In genomic region chr2:122116888-122117287, GRCm38 (mm10) we compare ENCODE assay signal across 10 mouse cellular contexts. TPM values are rescaled to one million over a fixed set of nuclear protein-coding genes. Genes with fewer than 3 reads are reported as not detected.
DNase-seq lines count a peak whose midpoint lies in the region; ATAC-seq lines count a peak whose summit lies in the region.
"Had no signal": no experiment of that assay in that cellular context is flagged by ENCODE, and none has a peak within 500 bp of the region (broad histone marks: within the 10 kb centered on the region; RNA-seq: fewer than 3 reads in every experiment).

No protein-coding gene starts in this region.

- H3K36me3 ChIP-seq in heart, embryonic 13.5 days, result peaks cover 21% of the 10 kb centered on the region
- H3K36me3 ChIP-seq in hindbrain, embryonic 16.5 days (ENCODE audit: control insufficient read depth, insufficient read depth, low read length), result peaks cover 10% of the 10 kb centered on the region; the same call in 1 of the 2 replicates
- peaks cover 12% of the 10 kb centered on the region for H3K36me3 ChIP-seq in midbrain, embryonic 15.5 days (replicated peaks)

- no peak for ATAC-seq in heart, embryonic 13.5 days (ENCODE audit: extremely low read depth, insufficient number of reproducible peaks, low FRiP score, low TSS enrichment)
- no peak for ATAC-seq in hindbrain, embryonic 16.5 days
- no peak for ATAC-seq in midbrain, embryonic 15.5 days (replicated peaks)

- no peaks in the 10 kb centered on the region for H3K27me3 ChIP-seq in heart, embryonic 13.5 days (replicated peaks)
- H3K27me3 ChIP-seq in hindbrain, embryonic 16.5 days (replicated peaks; ENCODE audit: control insufficient read depth, insufficient read depth, low read length), result no peaks in the 10 kb centered on the region
- H3K27me3 ChIP-seq in midbrain, embryonic 15.5 days (replicated peaks), result no peaks in the 10 kb centered on the region

- H3K4me3 ChIP-seq in heart, embryonic 13.5 days, result peak overlapping the region; percentile 77; the same call in 1 of the 2 replicates
- peak overlapping the region; percentile 98 for H3K4me3 ChIP-seq in hindbrain, embryonic 16.5 days (ENCODE audit: low read length)
- 0 out of 2 replicates have a peak overlapping the region, but pooled peaks have one; percentile 72 for H3K4me3 ChIP-seq in midbrain, embryonic 15.5 days

- no peaks in the 10 kb centered on the region for H3K9me3 ChIP-seq in heart, embryonic 13.5 days
- no peaks in the 10 kb centered on the region for H3K9me3 ChIP-seq in hindbrain, embryonic 16.5 days (ENCODE audit: control insufficient read depth, low read length)
- no peaks in the 10 kb centered on the region for H3K9me3 ChIP-seq in midbrain, embryonic 15.5 days

- no peak overlapping the region for H3K27ac ChIP-seq in heart, embryonic 13.5 days (replicated peaks)
- no peak overlapping the region for H3K27ac ChIP-seq in hindbrain, embryonic 16.5 days (ENCODE audit: low read depth, low read length)
- H3K27ac ChIP-seq in midbrain, embryonic 15.5 days, result no peak overlapping the region

- H3K9ac ChIP-seq in heart, embryonic 13.5 days, result no peak overlapping the region
- H3K9ac ChIP-seq in hindbrain, embryonic 16.5 days (ENCODE audit: low read depth, low read length), result no peak overlapping the region
- H3K9ac ChIP-seq in midbrain, embryonic 15.5 days, result no peak overlapping the region

- peaks cover 15% of the 10 kb centered on the region for H3K4me1 ChIP-seq in heart, embryonic 13.5 days
- peaks cover 11% of the 10 kb centered on the region for H3K4me1 ChIP-seq in hindbrain, embryonic 16.5 days (ENCODE audit: control insufficient read depth, insufficient read depth, low read depth, low read length)
- H3K4me1 ChIP-seq in midbrain, embryonic 15.5 days, result peaks cover 17% of the 10 kb centered on the region

- intact Hi-C loops in heart, postnatal 10 days (cut with DNase I), result no loop called here

- whole genome bisulfite sequencing in heart, embryonic 13.5 days, result 89% methylated on average over 2 of the region's 2 CpGs
- 78% methylated on average over 2 of the region's 2 CpGs for WGBS in hindbrain, embryonic 16.5 days
- 90% methylated on average over 2 of the region's 2 CpGs for WGBS in midbrain, embryonic 15.5 days

- H3K4me2 ChIP-seq in heart, embryonic 13.5 days, result peak overlapping the region; percentile 70
- peak overlapping the region; percentile 74 for H3K4me2 ChIP-seq in hindbrain, embryonic 16.5 days (ENCODE audit: low read length)
- H3K4me2 ChIP-seq in midbrain, embryonic 15.5 days, result peak overlapping the region; percentile 56

- DNase-seq in heart, postnatal 10 days, result no peak
- DNase-seq in NIH3T3 (ENCODE audit: low read depth), result peak; percentile 16
- DNase-seq in ovary, postnatal 10 days (ENCODE audit: low spot score), result no peak
- no peak for DNase-seq in Muller cell, postnatal 12 days (ENCODE audit: inconsistent ontology term)
- no peak for DNase-seq in adrenal gland, adult 8-10 months
- DNase-seq: kidney, adult 18-20 months had no signal

RNA-seq across cellular contexts. Expression of gene Spg11, which starts 1.3 kb away (rescaled TPM):
- 4.7 and 4.9 TPM in 2 replicates for polyA plus RNA-seq in heart, embryonic 13.5 days (2015; fragmentation: Nextera tagmentation; extraction: Ambion mirVana)
- 10 to 100 TPM; 12.1 to 12.2 TPM for total RNA-seq in heart, postnatal 10 days (2021)
- 5.8 and 6.6 TPM in 2 replicates for polyA plus RNA-seq in hindbrain, embryonic 16.5 days (2015; fragmentation: Nextera tagmentation; extraction: Ambion mirVana)
- 8.2 and 8.3 TPM in 2 replicates for polyA plus RNA-seq in midbrain, embryonic 15.5 days (2015; fragmentation: Nextera tagmentation; extraction: Ambion mirVana)
- 10 to 100 TPM; 20.0 to 25.0 (median 23.5) TPM for total RNA-seq in adrenal gland, adult 8-10 months (2022)

RNA-seq across cellular contexts. Expression of gene B2m, which starts 30.6 kb away (rescaled TPM):
- polyA plus RNA-seq in heart, embryonic 13.5 days (2015; fragmentation: Nextera tagmentation; extraction: Ambion mirVana), result 268 and 284 TPM in 2 replicates
- total RNA-seq in heart, postnatal 10 days (2021), result 100 to 1,000 TPM; 130 to 134 TPM
- polyA plus RNA-seq in hindbrain, embryonic 16.5 days (2015; fragmentation: Nextera tagmentation; extraction: Ambion mirVana), result 107 and 120 TPM in 2 replicates
- polyA plus RNA-seq in midbrain, embryonic 15.5 days (2015; fragmentation: Nextera tagmentation; extraction: Ambion mirVana), result 85.7 and 94.6 TPM in 2 replicates
- total RNA-seq in adrenal gland, adult 8-10 months (2022), result 100 to 1,000 TPM; 769 to 879 (median 834) TPM

RNA-seq across cellular contexts. Expression of gene Trim69, which starts 43.6 kb away (rescaled TPM):
- polyA plus RNA-seq in heart, embryonic 13.5 days (2015; fragmentation: Nextera tagmentation; extraction: Ambion mirVana), result 0.14 TPM in 1 of 2 replicates, not detected in the other
- not detected for total RNA-seq in heart, postnatal 10 days (2021)
- 0.09 TPM in 1 of 2 replicates, not detected in the other for polyA plus RNA-seq in hindbrain, embryonic 16.5 days (2015; fragmentation: Nextera tagmentation; extraction: Ambion mirVana)
- not detected in 2 replicates for polyA plus RNA-seq in midbrain, embryonic 15.5 days (2015; fragmentation: Nextera tagmentation; extraction: Ambion mirVana)
- not detected for total RNA-seq in adrenal gland, adult 8-10 months (2022)
- polyA plus RNA-seq: limb, embryonic 11.5 days had no signal
